ENCODE assay signal across 1 mouse cellular context in genomic region chr17:28615332-28615731, GRCm38 (mm10).
TF ChIP-seq lines count a peak whose summit lies in the region.

No protein-coding gene starts in this region.

TF ChIP-seq in ES-E14, 5 proteins besides CTCF, POLR2A, EP300 and RAD21:
- no peak for TF ChIP-seq CHD2 (IDR thresholded peaks at IDR 0.05; ENCODE audit: low read depth, low read length)
- peak; percentile 71 for TF ChIP-seq ZNF384 (IDR thresholded peaks at IDR 0.05; ENCODE audit: low read depth, low read length)
- TF ChIP-seq MAFK (IDR thresholded peaks at IDR 0.05; ENCODE audit: insufficient read depth, low read depth, low read length), result no peak
- no peak for TF ChIP-seq ZC3H11A (IDR thresholded peaks at IDR 0.05; ENCODE audit: borderline replicate concordance, low read depth, low read length)
- TF ChIP-seq HCFC1 (IDR thresholded peaks at IDR 0.05; ENCODE audit: borderline replicate concordance, insufficient read depth, low read length), result no peak
